Mouse (Mus musculus): ENCODE data around the gene Ascc1.
"Not testable (repeated sequence)": the region's sequence is repeated elsewhere in the genome, so short reads cannot be mapped to it uniquely, and the experiment has no call there.

Ascc1 gene

DNA sequence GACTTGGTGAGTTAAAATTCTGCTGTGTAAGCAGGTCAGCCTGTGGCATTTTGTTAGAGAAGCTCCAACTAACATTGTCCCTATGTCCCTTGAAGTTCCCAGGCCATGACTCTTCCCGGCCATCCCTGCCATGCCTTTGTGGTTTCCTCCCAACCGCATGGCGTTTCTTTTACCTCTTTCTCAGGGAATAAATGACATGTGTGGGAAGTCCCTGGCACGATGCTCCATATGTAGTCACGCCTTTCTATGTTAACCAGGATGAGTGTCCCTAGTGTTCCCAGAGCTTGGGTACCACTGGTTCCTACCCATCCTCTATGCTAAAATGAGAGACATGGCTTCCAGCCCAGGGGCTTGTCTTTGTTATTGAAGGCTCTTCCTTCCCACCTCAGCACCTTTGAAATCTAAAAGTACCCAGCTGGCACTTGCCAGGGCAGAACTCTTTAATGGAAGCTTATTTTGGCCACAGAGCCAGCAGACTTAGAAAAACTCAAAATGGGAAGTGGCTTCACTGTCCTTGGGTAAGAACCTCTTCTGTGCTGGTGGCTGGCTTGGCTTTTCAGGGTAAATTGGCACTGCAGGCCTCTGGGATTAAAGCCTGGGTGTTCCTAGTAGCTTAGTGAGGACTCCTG is 24.8 kb upstream of the Ascc1 start:
- no peak for DNase-seq (ENCODE audit: extremely low spot score)

DNA sequence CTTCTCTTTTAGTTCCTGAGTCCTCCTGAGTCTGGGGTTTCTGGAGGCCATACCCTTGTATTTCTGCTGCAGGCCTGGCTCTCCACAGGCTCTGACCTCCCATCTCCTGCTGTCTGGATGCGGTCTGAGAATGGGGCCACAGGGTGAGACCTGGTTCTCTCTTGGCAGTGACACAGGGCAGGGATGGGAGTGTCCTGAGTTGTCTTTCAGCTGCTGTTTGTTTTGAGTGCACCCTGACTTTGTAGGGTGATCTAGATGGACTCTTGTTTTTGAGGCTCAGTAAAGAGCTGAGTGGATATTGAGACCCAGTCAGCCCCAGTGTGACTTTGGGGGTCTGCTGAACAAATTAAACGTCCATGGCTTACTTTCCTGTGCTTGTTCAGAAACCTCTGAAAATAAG is 24.2 kb upstream of the Ascc1 start:
- DNase-seq (ENCODE audit: extremely low spot score), result no peak

DNA sequence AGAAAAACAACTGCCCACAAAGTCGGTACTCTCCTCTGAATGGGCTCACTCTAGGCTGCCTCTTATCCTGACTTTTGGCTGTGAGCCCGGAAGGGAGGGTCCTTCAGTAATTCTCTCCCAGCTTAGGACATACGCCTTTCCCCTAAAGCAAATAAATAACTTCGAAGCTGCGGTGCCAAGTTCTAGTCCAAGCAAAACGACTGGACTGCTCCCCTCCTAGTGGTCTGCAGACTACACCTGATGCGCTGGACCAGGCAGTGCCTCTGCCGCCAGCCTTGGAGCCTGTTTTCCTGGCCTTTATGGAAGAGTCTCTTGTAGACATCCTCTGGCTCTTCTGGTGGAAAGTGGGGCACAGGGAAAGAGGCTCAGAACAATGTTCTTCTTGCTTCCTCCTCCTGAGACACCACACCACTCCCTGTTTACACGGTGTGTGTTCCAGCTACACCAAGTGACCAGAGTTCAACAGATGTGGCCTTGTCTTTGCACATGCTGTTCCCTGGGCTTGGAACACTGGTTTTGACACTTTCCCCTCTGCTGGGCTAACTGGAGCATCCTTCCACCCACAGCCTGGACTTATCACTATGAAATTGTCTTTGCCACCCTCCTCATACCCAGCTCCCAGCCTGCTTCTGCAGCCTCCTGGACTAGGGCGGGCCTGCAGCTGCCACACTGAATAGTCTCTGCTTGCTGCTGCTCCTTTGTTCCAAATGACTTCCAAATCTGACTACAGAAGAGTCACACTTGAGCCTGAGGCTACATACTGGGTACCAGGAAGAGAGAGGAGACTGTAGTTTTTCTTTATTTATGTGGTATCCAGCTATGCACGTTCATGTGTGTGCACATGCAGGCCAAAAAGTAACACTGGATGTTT is 23.5 kb upstream of the Ascc1 start:
- no peak for DNase-seq (ENCODE audit: extremely low spot score)

DNA sequence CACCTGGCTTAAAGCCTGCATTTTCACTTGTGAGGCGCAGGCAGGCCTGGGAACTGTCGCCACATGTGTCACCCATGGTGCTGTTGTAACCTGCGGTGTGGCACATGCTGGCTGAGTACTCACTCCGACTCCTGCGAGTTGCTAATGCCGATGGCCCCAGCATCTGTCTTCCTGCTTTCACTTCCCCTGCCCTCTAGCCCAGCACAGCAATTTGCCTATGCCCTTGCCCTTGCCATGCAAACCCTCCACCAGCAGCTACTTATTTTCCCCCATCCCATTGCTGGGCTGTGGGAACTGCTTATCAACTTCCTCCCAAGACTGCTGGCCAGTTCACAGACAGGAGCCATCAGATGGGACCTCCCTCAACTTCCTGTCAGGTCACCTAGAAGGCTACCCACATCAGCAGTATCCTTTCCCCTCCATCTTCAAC is 21.8 kb upstream of the Ascc1 start:
- DNase-seq (ENCODE audit: extremely low spot score), result no peak

- DNase-seq (ENCODE audit: extremely low spot score), result no peak
Measured at GRCm38 (mm10) chr10:59981336-59981735, 21.3 kb upstream of the Ascc1 start.

GRCm38 (mm10) chr10:59981792-59982191 is 20.8 kb upstream of the Ascc1 start:
- DNase-seq (ENCODE audit: extremely low spot score), result no peak

DNA sequence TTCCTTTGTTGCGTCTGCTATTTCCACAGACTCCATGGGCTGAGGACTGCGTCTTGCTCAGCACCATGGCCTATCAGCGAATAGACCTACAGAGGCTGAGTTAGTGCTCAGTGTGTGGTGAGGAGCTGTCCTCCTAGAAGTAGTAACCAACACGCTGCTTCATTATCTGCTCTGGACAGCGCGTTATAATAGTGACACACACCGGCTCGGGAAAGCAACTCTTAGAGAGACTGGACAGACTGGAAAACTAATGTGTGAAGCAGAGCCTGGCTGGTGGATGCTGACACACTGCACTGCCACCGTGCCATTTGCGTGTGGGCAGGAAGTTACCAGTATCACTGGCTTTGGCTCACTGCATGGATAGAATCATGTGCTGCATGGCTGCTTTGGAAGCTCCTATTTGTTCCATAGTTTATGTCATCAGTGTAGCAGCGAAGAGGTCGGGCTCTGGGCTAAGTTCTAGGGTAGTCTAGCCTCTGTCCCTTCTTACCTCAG is 20.2 kb upstream of the Ascc1 start:
- DNase-seq (ENCODE audit: extremely low spot score), result no peak

DNA sequence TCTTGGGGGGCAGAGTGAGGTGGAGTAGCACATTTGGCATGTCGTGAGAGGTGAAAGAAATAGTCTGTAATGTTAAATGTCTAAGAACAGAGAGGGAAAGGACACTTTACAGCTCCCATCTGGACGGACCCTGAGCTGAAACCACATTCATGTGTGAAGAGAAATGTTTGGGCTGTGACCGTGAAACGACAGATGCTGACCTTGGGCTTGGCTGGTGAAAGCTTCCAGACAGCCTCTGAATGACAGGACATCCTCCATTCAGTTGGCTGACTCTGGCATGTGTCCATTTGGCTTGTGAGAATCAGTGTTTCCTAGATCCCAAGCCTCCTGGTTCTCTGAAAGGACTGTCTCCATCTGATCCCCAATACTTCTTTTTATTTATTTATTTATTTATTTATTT is 14.6 kb upstream of the Ascc1 start:
- no peak for DNase-seq (ENCODE audit: extremely low spot score)

DNA sequence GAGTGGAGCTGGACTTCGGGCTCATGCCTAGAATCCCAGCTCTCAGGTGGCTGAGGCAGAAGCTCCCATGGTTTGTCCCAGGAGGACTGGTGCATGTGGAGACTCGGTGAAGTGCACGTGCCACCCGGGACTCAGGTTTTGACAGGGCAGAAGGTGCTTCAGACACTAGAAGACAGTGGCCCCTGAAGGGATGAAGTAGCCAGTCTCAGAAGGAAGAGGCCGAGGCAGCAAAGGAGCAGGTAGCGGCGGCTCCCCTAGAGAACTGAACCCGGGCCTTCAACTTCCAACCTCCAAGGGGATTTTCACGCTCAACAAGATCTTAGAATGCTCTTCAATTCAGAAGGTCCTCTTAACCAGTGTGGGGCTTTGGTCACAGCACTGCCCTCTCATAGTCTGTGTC is 12.2 kb upstream of the Ascc1 start:
- no peak for DNase-seq (ENCODE audit: extremely low spot score)

- no peak for DNase-seq (ENCODE audit: extremely low spot score)
Measured at GRCm38 (mm10) chr10:59991262-59991880, 11.2 kb upstream of the Ascc1 start.

DNA sequence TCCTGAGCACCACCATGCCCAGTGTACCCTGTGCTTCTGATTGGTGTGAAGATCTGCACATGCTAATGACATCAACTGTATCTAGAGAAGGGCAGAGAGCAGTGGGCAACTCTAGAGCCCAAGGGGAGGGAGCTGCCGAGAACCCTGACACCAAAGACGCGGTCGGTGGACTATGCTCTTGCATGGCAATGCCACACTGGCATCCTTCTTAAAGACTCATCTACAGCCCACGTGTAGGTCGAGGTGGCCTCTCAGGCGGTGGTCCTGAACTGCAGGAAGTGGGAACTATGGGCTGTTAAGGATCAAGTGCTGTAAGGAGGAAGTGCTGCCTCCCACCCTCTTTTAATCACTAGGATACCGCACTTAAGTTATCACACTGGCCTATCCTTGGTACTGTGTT is 10.6 kb upstream of the Ascc1 start:
- no peak for DNase-seq (ENCODE audit: extremely low spot score)

GRCm38 (mm10) chr10:59993813-59994212 is 8.8 kb upstream of the Ascc1 start:
- DNase-seq (ENCODE audit: extremely low spot score), result not testable (repeated sequence)

- no peak for DNase-seq (ENCODE audit: extremely low spot score)
Measured at GRCm38 (mm10) chr10:59995889-59996288, 6.7 kb upstream of the Ascc1 start.

DNA sequence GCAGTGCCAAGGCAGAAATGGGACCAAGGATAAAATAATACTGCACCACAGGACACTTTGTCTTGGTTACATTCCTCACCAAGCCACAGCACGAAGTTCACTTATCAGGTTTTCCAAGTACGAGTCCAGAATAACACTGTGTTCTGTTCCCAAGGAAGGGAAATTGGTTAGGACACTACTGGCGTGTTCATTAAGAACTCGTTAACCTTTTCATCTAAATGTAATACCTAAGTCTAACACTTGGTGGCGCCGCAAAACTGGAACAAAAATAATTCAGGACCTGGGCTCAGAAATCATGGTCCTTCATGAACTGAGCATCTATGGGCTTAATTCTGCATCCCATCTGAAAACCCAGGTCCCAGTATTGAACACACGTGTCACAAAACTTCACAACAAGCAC is 5.0 kb upstream of the Ascc1 start:
- peak; percentile 77 for DNase-seq (ENCODE audit: extremely low spot score)

DNA sequence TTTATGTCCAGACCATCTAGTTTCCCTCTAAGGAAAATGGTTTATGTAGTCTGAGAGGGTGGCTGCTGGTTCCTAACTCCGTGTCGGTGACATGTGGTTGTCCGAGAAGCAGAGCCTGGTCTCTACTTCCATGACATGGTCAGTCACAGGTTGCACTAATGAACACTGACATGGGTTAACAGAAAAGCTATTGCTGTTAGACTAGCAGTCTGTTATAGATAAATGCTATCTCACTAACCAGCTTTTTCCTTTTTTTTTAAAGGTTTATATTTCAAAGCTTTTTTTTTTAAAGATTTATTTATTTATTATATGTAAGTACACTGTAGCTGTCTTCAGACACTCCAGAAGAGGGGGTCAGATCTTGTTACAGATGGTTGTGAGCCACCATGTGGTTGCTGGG is 3.5 kb upstream of the Ascc1 start:
- no peak for DNase-seq (ENCODE audit: extremely low spot score)

- DNase-seq (ENCODE audit: extremely low spot score), result not testable (repeated sequence)
Measured at GRCm38 (mm10) chr10:60001663-60002062, 942 bp upstream of the Ascc1 start.

DNA sequence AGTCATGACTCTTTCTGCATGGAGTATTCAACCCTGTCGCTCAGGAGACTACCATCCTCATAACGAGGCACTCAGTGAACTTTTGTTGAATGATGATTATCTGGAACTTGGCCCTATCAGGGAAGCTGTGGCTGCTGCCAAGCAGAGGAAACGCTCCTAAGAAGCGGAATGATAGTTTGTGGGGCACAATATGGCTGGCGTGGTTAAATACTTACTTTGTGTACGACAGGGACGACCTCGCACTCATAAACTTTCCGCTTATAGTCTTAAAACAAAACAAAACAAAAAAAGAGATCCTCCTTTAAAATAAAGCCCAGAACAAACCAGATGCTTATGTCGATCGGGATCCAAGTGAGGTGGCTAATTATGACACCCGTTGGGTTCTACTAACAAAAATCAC is 402 bp upstream of the Ascc1 start:
- no peak for DNase-seq (ENCODE audit: extremely low spot score)

GRCm38 (mm10) chr10:60003213-60003752 is 678 bp downstream of the Ascc1 start:
- no peak for DNase-seq (ENCODE audit: extremely low spot score)

- DNase-seq (ENCODE audit: extremely low spot score), result no peak
Measured at GRCm38 (mm10) chr10:60003847-60004246, 1.2 kb downstream of the Ascc1 start.

DNA sequence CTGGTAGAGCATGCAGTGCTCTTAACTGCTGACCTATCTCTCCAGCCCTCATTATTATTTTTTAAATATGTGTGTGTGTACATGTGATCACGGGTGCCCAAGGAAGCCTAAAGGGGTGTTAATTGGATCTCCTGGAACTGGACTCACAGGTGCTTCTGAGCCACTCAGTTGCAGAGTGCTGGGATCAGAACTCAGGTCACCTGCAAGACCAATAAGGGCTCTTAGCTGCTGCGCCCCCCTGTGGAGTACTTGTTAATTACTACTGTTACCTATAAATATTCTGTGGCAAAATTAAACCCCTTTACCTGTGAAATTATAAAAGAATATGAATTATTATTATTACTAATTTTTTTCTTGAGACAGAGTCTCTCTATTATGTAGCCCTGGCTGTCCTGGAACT is 2.7 kb downstream of the Ascc1 start:
- peak; percentile 22 for DNase-seq (ENCODE audit: extremely low spot score)

- DNase-seq (ENCODE audit: extremely low spot score), result no peak
Measured at GRCm38 (mm10) chr10:60009115-60009514, 6.5 kb downstream of the Ascc1 start.

- DNase-seq (ENCODE audit: extremely low spot score), result no peak
Measured at GRCm38 (mm10) chr10:60016223-60016622, 13.6 kb downstream of the Ascc1 start.

All from embryo, embryonic 9.5 days (tissue).